Mouse (Mus musculus): ENCODE measurements around the gene Fbll1.
"Not testable (repeated sequence)": the region's sequence is repeated elsewhere in the genome, so short reads cannot be mapped to it uniquely, and the experiment has no call there.

The Fbll1 gene

DNA sequence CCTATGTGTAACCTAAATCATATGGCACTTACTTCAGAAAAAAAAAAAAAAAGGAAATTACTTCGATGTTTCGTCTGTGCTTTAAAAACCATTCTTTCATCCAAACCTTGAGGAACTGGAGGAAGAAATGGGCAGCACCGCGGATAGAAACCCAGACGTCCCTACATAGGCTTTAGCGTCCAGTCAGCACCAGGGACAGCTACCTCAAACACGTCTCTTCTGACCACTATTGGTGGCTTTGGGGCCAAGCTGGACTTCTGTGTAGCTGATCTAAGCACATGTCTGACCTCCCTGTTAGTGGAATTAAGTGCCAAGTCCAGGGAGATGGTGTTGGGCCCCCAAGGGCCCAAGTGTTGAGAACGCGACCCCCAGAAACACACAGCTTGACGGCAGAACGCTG, at the start of gene Fbll1:
Gene Fbll1, minus strand, starts transcription at position 11 of the 400 bp plus-strand sequence.
- DNase-seq, result peak; percentile 45

- DNase-seq, result no peak
Observed at GRCm38 (mm10) chr11:35844299-35844698, 45.6 kb upstream of the Fbll1 start.

GRCm38 (mm10) chr11:35842560-35842959, 43.9 kb upstream of the Fbll1 start:
- DNase-seq, result not testable (repeated sequence)

GRCm38 (mm10) chr11:35841738-35842325, 43.1 kb upstream of the Fbll1 start:
- DNase-seq, result no peak

- not testable (repeated sequence) for DNase-seq
Observed at GRCm38 (mm10) chr11:35840806-35841205, 42.1 kb upstream of the Fbll1 start.

DNA sequence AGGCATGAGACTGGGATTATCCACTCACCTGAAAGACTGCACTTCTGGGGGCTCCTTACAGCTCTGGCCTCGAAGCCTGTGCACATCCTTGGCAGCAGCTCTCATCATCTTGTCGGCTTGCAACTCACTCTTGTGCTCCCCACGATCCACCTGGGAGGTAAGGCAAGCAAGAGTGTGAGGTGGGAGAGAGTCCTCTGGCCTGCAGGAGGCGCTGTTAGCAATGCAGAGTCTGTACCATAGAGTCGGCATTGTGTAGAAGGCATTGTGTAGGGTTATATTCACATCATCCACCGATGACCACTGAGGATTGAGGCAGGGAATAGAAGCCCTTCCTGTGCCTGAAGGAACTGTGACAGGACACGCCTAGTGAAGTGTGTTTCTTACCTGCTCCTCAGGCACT, 41.6 kb upstream of the Fbll1 start:
- DNase-seq, result no peak

DNA sequence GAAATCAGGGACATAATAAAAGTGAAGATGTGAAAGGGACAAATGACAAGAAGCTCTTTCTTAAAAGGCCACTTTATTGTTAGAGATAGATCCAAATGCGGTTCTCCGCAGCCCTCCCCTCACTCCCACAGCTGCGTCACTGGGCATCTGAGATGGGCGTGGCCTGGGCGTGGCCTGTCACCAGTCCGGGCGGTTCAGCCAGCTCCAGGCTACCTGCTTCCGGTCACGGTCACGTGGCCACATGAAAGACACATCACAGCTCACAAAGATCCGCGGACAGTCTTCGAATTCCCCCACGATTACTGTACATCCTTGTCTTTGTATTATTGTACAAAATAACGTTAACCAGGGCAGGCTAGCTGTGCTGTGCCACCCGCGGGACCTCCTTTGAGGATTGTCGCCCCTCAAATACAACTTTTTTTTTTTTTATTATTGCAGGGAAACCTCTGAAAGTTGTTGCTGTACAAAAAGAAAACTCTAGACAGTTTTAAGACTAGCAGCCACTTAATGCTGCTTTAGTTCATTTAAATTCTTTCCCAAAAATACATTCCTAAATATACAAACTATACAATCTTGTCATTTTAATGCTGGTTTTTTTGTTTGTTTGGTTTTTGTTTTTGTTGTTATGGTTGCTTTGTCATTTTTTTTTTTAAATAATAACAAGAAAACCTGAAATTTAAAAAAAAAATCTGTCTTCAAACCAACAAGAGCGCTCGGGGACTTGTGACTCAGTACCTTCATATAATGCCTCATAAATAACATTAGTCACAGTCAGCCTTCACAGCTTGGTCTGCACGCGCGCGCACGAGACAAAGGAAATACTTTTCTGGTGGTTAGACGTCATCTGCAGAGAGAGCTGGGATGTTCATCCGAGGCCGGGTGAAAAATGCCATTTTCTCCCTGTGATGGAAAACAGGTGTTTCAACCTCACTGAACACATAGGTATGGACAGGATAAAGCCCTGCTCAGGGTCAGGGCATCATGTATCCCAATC, 40.0 kb upstream of the Fbll1 start:
- DNase-seq, result peak; percentile 85

GRCm38 (mm10) chr11:35837156-35838126, 38.8 kb upstream of the Fbll1 start:
- DNase-seq, result no peak

- DNase-seq, result peak; percentile 93
Observed at GRCm38 (mm10) chr11:35834022-35834760, 35.5 kb upstream of the Fbll1 start, which contains the start of gene Rars. Rars (minus strand) TSS chr11:35834506.

DNA sequence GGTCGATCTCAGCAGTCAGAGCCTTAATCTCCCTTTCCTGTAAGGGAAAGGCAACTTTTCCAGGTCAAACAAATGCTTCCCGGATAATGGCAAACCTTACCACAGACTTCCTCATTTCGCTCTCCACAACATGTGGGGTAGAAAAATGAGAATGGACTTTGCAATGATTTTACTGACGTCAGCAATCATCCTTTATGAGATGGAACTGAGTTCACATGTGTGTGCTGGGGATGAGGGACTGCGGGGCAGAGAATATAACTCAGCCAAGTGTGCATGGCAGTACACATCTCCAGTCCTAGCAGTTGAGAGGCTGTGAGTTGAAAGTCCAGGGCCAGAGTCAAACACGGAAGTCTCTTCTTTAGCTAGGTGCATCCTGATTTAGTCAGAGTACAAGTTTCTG, 34.6 kb upstream of the Fbll1 start:
- DNase-seq, result no peak

- no peak for DNase-seq
Observed at GRCm38 (mm10) chr11:35832139-35832538, 33.5 kb upstream of the Fbll1 start.

DNA sequence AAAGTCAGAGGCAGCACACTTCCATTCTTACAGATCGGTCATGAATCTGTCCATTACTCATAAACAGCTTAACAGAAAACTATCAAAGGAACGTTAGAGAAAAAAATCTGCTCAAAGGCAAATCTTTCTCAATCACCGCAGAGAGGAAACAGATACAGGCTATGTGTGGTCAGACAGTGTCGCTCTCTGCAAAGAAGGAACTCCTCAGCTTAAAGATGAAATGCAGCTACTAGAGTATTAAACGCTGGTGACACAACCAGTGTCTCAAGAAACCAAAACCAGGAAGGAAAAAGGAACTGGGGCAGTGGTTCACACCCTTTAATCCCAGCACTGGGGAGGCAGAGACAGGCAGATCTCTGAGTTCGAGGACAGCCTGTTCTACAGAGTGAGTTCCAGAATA, 29.0 kb upstream of the Fbll1 start:
- no peak for DNase-seq

DNA sequence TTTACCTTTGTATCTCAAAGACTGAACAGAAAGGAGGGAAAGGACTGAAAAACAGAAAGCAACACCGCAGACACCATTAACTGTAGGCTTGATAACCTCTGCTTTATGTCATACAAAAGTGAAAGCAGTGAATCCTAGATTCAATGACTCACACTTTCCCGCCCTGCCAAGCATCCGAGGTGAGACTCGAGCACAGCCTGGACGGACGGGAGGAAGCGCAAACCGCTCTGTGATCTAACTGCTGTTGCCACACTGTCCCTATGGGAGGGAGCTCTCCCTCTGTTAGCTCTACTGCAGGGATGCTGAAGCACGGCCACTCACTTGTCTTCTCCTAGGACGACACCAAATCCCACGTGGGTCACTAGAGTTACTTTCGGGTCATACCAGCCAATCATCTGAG, 17.6 kb upstream of the Fbll1 start:
- no peak for DNase-seq

DNA sequence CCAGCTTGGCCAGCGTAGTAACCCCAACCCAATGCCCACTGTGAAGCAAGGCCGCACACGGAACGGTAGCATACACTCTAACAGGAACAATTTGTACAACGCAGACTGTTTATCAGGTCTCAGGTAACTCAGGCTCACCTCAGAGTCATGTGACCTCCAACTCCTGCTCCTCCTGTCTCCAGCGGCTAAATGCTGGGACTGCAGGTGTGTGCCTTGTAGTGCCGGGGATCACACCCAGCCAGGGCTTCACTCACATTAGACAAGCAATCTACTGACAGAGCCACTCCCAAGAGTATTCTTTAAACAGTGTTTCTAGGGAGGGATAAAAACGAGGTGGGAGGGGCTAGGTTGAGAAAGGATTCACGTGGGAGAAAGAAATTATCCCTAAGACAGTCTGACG, 12.8 kb upstream of the Fbll1 start:
- DNase-seq, result no peak

GRCm38 (mm10) chr11:35801332-35801731, 2.6 kb upstream of the Fbll1 start:
- DNase-seq, result no peak

DNA sequence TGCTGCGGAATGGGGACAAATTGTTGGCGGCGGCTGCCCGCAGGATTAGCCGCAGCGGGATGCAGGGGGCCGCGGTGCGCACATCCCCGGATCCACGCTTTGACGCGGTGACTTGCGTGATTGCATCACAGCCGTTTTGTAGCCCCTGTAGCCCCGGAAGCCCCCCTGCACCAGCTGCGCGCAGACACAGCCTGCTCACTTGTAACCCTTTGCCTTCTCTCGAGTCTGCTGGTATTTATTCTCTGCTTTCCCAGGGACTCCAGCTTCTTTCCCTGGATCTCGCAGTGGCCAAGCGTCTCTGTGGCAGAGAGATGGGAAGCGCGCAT, 226 bp downstream of the Fbll1 start:
- peak; percentile 71 for DNase-seq

DNA sequence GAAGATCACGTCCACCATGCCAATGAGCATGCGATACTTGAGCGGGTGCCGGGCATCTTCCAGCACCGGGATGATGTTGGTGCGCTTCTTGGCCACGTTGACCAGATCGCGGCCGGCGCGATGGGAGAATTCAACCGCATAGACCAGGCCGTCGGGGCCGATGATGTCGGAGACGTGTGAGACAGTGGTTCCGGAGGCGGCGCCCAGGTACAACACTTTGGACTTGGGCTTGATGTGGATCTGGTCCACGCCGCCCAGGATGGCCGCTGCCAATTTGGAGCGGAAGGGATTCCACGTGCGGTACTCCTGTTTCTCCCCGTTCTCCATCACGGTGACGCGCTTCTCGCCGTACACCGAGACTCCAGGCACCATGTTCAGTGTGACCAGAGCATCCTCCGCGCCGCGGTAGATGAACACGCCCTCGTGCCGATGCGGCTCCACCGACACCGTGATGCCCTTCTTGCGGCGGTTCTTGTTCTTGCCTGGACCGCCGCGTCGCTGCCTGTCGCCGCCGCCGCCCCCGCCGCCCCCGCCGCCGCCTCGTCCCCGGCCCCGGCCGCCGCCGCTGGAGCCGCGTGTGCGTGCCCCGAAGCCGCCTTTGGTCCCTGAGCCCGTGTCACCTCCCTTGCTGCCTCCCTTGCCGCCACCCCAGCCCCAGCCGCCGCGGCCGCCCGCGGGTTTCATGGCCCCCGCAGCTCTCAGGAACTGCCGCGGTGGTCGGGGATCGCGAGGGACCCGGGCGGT, 761 bp downstream of the Fbll1 start:
- DNase-seq, result peak; percentile 50

GRCm38 (mm10) chr11:35792800-35793199, 5.9 kb downstream of the Fbll1 start:
- DNase-seq, result not testable (repeated sequence)

DNA sequence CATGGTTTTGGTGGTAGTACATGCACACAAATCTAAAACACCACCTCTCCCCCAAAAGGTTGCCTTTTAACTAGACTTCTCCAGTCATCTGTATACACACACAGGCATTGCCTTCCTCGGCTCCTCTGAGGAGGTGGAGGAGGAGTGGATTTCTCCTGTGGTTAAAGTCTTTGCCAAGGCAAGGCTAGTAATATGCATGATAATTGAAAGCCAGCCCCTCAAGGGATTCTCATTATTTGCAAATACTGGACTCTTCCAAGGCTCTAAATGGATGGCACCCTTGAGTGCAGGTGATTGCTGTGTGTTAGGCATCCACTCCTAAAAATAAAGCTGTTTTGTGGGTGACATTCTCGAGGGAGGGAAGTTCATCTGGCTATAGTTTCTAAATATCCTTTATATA, 10.2 kb downstream of the Fbll1 start:
- DNase-seq, result no peak

- no peak for DNase-seq
Observed at GRCm38 (mm10) chr11:35784537-35784936, 14.1 kb downstream of the Fbll1 start.

DNA sequence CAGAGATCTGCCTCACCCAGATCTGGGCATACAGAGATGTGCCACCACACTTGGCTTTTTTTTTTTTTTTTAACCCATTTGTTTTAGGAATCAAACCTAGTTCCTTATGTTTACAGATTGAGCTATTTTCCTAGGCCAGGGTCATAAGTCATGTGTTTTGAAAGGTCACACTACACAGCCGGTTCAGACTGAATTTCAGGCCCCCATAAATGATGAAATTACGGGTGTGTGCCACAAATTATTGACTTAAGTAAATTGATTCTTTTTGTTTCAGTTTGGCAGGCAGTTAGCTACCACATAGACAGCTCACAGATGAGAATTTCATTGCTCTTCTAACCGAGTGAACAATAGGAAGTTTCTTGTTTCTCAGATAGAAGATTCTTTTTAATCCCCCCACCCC, 14.7 kb downstream of the Fbll1 start:
- no peak for DNase-seq

DNA sequence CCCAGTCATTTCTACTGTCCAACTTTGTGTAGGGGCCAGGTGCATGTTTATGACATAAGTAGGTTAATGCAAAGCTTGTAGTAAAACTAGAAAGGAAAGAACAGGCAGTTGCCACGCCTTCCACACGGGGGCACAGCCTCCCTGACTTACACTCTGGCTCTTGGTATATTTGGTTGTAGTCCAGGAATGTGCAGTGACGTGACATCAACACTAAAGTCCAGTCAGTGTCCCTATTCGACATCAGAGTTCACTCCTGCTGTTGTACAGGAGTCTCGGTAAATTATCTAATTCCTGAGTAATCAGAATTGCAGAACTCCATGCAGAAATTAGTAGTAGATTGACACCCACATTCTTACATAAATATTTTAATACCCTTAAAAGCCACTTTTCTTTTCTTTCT, 15.6 kb downstream of the Fbll1 start:
- DNase-seq, result no peak
